Mouse (Mus musculus): ENCODE results near the gene Rassf1.

The Rassf1 gene

GRCm38 (mm10) chr9:107541005-107541404, 10.3 kb upstream of the Rassf1 start:
- no peak for DNase-seq

GRCm38 (mm10) chr9:107541474-107542351, 9.6 kb upstream of the Rassf1 start, which contains the start of the genes Cyb561d2 and Nprl2:
Cyb561d2 (minus strand) TSS chr9:107542193.
Nprl2 (plus strand) TSS chr9:107542226.
- peak; percentile 93 for DNase-seq

- no peak for DNase-seq
These were observed 9.0 kb upstream of the Rassf1 start for GRCm38 (mm10) chr9:107542352-107542686.

- DNase-seq = peak; percentile 66
These were observed 8.6 kb upstream of the Rassf1 start for GRCm38 (mm10) chr9:107542721-107543120.

- DNase-seq = peak; percentile 53
These were observed 8.1 kb upstream of the Rassf1 start for GRCm38 (mm10) chr9:107543299-107543698.

- DNase-seq = no peak
These were observed 7.1 kb upstream of the Rassf1 start for GRCm38 (mm10) chr9:107544196-107544700.

GRCm38 (mm10) chr9:107544729-107545128, 6.6 kb upstream of the Rassf1 start:
- no peak for DNase-seq

- no peak for DNase-seq
These were observed 6.2 kb upstream of the Rassf1 start for GRCm38 (mm10) chr9:107545199-107545598.

- DNase-seq = no peak
These were observed 5.8 kb upstream of the Rassf1 start for GRCm38 (mm10) chr9:107545602-107546001.

- no peak for DNase-seq
These were observed 4.3 kb upstream of the Rassf1 start, which contains the start of gene Zmynd10 for GRCm38 (mm10) chr9:107547026-107547425. Zmynd10 (plus strand) TSS chr9:107547298.

GRCm38 (mm10) chr9:107547957-107548356, 3.4 kb upstream of the Rassf1 start:
- DNase-seq = no peak

- DNase-seq = no peak
These were observed 2.5 kb upstream of the Rassf1 start for GRCm38 (mm10) chr9:107548820-107549219.

GRCm38 (mm10) chr9:107549297-107550074, 1.9 kb upstream of the Rassf1 start:
- no peak for DNase-seq

- no peak for DNase-seq
These were observed 751 bp upstream of the Rassf1 start for GRCm38 (mm10) chr9:107550491-107551116.

- DNase-seq = no peak
These were observed 568 bp downstream of the Rassf1 start for GRCm38 (mm10) chr9:107551890-107552355.

GRCm38 (mm10) chr9:107552690-107553393, 1.5 kb downstream of the Rassf1 start:
- DNase-seq = no peak

- DNase-seq = peak; percentile 75
These were observed 2.4 kb downstream of the Rassf1 start for GRCm38 (mm10) chr9:107553541-107554318.

GRCm38 (mm10) chr9:107554319-107554825, 3.0 kb downstream of the Rassf1 start:
- DNase-seq = peak; percentile 96

- DNase-seq = no peak
These were observed 3.7 kb downstream of the Rassf1 start for GRCm38 (mm10) chr9:107555031-107555457.

- DNase-seq = no peak
These were observed 4.3 kb downstream of the Rassf1 start for GRCm38 (mm10) chr9:107555701-107556100.

GRCm38 (mm10) chr9:107556346-107556745, 5.0 kb downstream of the Rassf1 start:
- DNase-seq = no peak

Data from cerebellum, adult 11-12 months (tissue).